Mouse (Mus musculus): Measurements from ENCODE around the gene Ikzf3. TPM values are rescaled to one million over a fixed set of nuclear protein-coding genes. Genes with fewer than 3 reads are reported as not detected.

The Ikzf3 gene
- polyA plus RNA-seq, 2 experiments from 2014 or later = 95.8 to 124 TPM

DNA sequence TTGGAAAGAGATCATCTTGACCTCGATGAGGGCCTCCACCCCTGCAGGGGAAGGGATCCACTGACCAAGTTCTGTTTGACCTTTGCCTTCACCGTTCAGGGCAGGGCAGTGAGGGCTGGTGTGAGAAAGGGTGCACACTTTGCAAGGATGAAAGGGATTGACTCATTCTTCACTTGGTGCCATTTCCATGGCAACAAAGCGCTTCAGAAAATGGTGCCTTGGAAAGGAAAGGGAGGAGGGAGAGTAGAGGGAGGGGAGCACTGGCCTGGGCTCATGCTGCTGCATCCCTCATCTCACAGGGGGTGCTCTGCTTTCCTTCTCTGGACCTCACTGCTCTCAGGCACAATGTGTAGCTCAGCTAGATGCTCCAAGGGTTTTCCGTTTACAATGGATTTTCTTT lies 73.1 kb downstream of the Ikzf3 start:
- ATAC-seq = no peak

DNA sequence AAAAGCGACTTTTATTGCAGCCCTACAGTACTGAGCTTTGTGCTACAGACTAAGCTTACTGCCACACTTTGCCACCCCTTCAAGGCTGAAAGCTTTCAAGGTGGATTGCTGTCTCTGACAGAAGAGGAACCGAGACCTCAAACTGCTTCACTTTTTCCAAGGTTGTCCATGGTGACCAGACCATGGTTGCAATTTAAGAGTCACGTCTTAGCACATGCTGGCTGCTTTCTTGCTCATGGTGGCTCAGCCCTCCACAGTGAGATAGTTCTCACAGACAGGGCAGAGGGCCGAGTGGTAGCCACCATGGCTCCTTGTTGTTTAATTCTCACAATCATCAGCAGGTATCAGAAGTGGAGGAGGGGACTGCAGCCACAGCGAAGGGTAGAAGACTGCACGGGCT lies 75.0 kb downstream of the Ikzf3 start:
- no peak for ATAC-seq

DNA sequence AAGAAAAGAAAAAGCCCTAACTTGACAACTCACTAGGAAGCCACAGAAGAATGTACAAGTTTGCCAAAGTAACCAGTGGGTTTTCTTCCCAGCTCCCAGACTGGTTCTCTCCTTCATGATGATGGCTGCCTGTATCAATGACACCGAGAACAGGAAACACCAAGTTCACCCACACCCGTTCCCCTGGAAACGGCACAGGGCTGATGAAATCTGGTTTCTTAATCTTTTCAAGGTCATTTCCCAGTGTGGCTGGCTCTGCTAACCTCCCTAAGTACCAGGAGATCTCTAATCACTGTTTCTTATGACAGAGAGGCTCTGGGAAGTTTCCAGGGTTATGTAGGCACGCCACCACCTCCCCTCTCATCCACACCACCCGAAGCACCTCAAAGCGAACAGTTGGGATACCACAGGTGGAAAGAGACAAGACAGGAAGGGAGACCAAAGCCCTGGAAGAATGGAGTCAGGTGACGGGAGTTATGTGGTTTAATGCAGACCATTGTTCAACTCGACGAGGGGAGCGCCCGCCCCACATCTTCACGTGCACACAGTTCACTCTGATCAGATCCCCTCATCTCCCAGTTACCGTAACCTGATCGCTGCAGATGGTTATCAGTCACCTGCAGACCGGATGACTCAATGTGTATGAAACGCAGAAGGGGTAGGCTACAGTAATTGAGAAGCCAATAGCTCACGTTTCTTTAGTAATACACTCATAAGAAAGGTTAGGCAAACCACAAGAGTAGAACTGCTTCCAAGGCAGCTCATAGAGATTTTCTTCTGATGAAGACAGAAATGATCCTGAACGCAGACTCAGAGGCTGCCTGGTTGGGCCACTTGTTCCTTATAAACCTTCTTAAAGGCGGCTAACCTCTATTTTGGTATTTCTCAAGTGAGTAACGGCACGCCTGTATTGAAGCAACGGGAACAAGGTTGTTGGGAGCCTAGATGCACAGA lies 75.8 kb downstream of the Ikzf3 start:
- peak; percentile 82 for ATAC-seq

DNA sequence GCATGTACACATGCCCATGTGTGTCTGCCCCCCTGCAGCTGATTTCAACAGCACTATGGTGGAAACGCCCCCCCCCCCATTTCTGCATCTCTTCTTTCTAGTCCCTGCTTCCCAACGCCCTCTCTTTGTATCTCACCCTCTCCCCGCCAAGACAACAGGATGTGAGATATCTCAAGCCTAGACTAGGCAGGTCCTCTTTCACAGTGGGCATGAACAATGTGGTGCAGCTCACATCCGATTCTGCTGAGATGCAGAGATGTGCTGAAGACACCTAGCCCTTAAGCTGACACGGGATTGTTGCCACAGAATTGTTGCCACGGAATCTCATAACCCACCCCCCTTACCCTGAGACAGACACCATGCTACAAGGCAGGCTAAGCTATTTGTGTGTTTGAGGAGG lies 81.3 kb downstream of the Ikzf3 start:
- ATAC-seq = peak; percentile 83

GRCm38 (mm10) chr11:98463911-98464310 lies 81.9 kb downstream of the Ikzf3 start:
- ATAC-seq = peak; percentile 25

GRCm38 (mm10) chr11:98462255-98462654 lies 83.6 kb downstream of the Ikzf3 start:
- no peak for ATAC-seq

GRCm38 (mm10) chr11:98461109-98461720 lies 84.6 kb downstream of the Ikzf3 start:
- ATAC-seq = no peak

DNA sequence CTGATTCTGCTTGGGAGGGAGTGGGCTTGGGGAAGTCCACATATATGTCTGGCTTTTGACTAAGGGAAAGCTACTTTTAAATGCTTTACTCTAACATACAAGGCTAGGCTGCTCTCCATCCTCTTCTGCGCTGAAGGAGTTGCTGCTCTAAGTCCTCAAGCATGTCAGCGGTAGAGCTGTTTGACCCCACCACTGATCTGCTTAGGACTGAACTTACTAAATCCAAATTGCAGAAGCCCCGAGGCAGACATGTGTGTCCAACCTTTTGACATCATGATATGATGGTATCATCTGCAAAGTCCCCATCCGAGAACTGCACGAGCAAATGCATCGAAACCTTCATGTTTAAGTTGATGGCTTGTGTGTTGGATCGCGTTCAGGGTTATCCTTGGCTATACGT lies 86.0 kb downstream of the Ikzf3 start:
- ATAC-seq = no peak

- ATAC-seq = no peak
Measured at GRCm38 (mm10) chr11:98459071-98459741, 86.6 kb downstream of the Ikzf3 start.

- no peak for ATAC-seq
Measured at GRCm38 (mm10) chr11:98458121-98458990, 87.5 kb downstream of the Ikzf3 start.

GRCm38 (mm10) chr11:98457367-98458120 lies 88.3 kb downstream of the Ikzf3 start:
- peak; percentile 79 for ATAC-seq

DNA sequence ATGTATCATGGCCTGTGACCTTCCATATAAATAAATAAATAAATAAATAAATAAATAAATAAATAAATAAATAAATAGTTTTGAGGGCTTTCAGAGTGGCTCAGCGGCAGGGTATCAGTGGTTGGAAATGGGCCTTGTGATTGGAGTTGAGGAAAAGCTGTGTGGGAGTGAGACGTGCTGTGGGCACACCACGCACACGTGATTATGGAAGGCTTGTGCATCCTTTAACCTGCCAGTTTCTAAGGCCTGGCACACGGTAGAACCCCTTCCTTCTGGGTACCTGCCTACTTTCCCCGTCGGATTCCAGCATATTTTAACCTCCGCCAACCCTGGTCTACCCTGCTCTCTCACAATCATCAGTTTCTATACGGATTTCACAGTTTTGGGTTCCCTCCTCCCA lies 88.9 kb downstream of the Ikzf3 start:
- no peak for ATAC-seq

- no peak for ATAC-seq
Measured at GRCm38 (mm10) chr11:98456545-98456944, 89.3 kb downstream of the Ikzf3 start.

DNA sequence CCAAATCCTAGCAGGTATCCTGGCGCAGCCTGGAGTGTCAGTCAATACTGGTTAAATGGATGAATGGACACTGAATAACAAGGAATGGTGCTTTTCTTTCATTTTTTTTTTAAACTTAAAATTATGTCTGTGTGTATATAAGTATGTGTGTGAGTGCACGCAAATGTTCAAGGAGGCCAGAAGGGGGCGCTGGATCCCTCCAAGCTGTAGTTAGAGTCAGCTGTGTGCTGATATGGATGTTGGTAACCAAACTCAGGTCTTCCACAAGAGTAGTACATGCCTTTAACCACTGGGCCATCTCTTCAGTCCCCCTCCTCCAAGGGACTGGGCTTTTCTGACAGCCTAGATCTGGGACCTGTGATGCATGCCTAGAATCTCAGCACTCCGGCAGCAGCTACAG lies 90.3 kb downstream of the Ikzf3 start:
- no peak for ATAC-seq

DNA sequence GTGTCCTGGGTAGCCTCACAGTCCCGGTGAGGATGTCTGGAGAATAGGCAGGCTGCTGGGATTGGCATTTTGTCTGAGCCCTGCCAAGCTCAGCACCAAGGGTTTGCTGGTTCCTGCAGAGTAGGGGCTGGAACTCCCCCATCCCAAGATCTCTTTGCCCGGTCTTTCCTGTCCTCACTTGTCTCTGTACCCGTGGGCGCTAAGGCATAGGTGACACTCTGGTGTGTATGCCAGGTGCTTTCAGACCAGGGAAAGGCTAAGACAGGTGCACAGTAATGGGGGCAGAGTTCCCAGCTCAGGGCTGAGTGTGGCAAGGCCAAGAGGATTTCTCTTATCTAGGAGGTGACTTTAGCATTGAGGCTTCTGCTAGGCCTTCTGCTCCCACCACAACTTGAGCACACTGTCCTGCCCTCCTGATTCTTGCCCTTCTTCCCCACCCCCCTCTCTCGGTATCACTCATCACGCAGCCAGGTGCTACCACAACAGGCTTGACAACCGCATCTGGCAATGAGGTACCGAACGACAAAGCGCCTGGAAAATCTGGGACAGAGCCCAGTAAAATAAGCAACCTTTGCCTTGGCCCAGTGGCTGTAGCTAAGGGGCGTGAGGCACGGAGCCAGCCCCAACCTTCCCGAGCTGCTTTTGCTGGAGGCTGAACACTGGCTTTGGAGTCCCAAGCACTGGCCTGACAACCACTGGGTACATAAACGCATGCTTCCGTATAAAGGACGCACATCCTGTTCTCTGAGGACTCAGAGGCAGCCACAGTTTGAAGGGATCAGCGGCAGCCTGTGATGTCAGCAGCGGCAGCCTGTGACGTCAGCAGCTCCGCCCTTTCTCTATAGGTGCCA lies 95.7 kb downstream of the Ikzf3 start:
- no peak for ATAC-seq

GRCm38 (mm10) chr11:98449419-98449818 lies 96.4 kb downstream of the Ikzf3 start:
- no peak for ATAC-seq

DNA sequence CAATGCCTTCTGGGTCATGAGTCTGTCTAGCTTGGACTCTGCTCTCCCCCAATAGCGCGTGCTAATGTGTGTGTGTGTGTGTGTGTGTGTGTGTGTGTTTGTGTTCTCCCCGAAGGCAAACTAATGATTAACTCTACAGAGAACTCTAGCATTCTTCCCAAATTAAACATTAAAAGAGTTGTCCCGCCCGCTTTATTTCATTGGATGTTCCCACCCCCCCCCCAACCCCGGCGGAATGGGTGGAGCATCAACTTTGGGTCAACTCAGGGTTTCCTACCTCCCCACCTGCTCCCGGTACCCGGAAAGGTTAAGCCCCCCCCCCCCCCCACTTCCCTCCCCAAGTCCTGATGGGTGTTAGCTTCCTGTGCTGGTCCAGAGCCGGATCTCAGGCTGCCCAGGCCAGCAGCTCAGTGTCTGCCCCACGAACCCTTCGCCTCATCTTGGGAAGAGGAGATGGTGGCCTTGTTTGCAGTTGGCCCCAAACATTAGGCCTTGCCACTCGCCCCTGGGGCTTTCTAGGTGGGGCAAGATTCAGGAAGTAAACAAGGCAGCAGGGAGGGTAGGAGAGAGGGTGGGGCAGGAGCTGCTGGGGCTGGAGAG lies 97.5 kb downstream of the Ikzf3 start:
- ATAC-seq = no peak

DNA sequence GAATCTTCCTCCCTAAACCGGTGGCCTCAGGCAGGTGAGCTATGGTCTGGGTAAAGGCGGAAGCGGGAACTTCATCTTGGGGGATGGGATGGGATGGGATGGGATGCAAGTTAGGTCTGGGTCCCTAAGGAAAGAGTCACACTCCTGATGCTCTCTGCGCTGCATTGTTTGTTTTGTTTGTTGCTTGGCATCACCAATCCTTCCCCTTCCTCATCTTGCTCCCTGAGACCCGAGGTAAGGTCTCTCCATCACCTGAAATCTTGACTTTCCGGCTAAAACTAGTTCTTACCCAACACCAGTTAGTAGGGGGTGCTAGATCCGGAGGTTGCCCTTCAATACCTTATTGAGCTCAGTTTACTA lies 98.4 kb downstream of the Ikzf3 start:
- ATAC-seq = no peak

GRCm38 (mm10) chr11:98446562-98447474 lies 99.0 kb downstream of the Ikzf3 start:
- no peak for ATAC-seq

All from activated CD4-positive, CD25-positive, alpha-beta regulatory T cell, adult 4 months (primary cell).